Mouse (Mus musculus): ENCODE measurements at regions not wholly inside any gene's neighbourhood (a gene's known extent, or its start where the extent isn't known, plus 50 kb on each side); places are given as distances from the start of the nearest gene placed in this dataset.
A peak's percentile ranks its signal among the peaks of the same experiment; 100 is the strongest.

DNA sequence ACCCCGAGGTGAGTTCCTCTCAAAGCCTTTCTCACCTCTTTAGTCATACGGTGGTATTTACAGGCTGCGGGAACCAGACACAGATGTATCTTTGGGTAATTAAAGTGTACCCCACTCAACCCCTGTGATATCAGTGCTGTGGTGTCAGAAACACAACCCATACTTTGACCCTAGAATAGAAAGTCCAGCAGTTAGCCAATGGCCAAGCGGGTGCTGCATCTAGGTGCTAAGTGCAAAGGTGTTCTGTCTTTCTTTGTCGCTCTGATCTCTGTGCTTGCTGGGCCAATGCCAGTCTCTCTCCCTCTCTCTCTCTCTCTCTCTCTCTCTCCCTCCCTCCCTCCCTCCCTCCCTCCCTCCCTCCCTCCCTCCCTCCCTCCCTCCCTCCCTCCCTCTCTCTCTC is 107.6 kb downstream of the Cxcl12 start:
- peaks cover 24% of the 10 kb centered on the region for H3K4me1 ChIP-seq (ENCODE audit: insufficient read depth, low read length)
- 89% methylated on average over 5 of the region's 5 CpGs for WGBS
- no peak overlapping the region for H3K9ac ChIP-seq (replicated peaks; ENCODE audit: low read length)
- H3K36me3 ChIP-seq (ENCODE audit: insufficient read depth, low read length), result no peaks in the 10 kb centered on the region
- no peak overlapping the region for H3K4me3 ChIP-seq (ENCODE audit: low read length)
- no peak for ATAC-seq (ENCODE audit: low FRiP score, low TSS enrichment)
- H3K27me3 ChIP-seq (ENCODE audit: insufficient read depth, low read length), result no peaks in the 10 kb centered on the region
- no peak overlapping the region for H3K27ac ChIP-seq (ENCODE audit: low read length)
- no peaks in the 10 kb centered on the region for H3K9me3 ChIP-seq (ENCODE audit: low read length)
- H3K4me2 ChIP-seq (replicated peaks; ENCODE audit: low read depth, low read length), result no peak overlapping the region

DNA sequence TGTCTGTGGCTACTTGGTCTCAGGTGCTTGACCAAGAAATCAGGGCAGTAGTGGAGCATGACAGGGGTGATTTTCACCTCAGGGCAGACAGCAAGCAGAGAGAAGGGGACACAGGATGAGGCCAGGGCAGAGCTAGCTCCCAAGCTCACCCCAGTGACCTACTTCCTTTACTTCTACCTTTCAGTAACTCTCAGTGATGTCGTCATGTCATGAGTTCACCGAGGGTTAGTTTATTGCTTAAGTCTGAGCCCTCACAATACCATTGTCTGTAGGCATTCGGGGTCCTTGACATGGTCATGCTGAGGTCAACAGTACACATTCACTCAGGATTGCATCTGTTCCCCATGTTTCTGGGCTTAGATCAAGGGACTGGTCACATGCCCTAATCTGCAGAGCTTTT is 108.5 kb downstream of the Cxcl12 start:
- no peak overlapping the region for H3K9ac ChIP-seq (replicated peaks; ENCODE audit: low read length)
- ATAC-seq (ENCODE audit: low FRiP score, low TSS enrichment), result no peak
- WGBS, result 59% methylated on average over 3 of the region's 3 CpGs
- H3K4me3 ChIP-seq (ENCODE audit: low read length), result no peak overlapping the region
- peaks cover 15% of the 10 kb centered on the region for H3K4me1 ChIP-seq (ENCODE audit: insufficient read depth, low read length)
- no peaks in the 10 kb centered on the region for H3K27me3 ChIP-seq (ENCODE audit: insufficient read depth, low read length)
- H3K4me2 ChIP-seq (replicated peaks; ENCODE audit: low read depth, low read length), result no peak overlapping the region
- H3K27ac ChIP-seq (ENCODE audit: low read length), result no peak overlapping the region
- H3K9me3 ChIP-seq (ENCODE audit: low read length), result no peaks in the 10 kb centered on the region
- no peaks in the 10 kb centered on the region for H3K36me3 ChIP-seq (ENCODE audit: insufficient read depth, low read length)

DNA sequence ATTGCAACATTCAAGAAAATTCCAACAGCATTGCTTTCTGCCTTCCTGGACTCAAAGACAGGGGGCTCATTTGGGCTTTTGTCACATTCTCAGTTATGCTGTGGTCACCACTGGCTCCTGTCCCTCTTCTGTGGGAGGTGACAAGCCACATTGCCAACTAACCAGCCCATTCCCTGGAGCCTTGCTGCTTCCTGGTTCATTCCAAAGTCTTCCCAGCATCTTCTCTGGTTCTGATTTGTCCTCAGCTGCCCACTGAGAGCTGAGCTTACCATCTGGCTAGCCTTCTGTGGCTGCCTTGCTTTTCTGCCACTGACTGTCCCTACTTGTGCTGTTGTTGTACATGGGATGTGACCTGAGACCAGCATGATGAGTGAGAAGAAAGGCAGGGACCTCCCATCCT is 111.0 kb downstream of the Cxcl12 start:
- H3K4me1 ChIP-seq (ENCODE audit: insufficient read depth, low read length), result 0 out of 2 replicates have a peak, but pooled peaks cover 3% of the 10 kb centered on the region
- no peak overlapping the region for H3K4me2 ChIP-seq (replicated peaks; ENCODE audit: low read depth, low read length)
- H3K9me3 ChIP-seq (ENCODE audit: low read length), result no peaks in the 10 kb centered on the region
- no peak overlapping the region for H3K27ac ChIP-seq (ENCODE audit: low read length)
- H3K4me3 ChIP-seq (ENCODE audit: low read length), result no peak overlapping the region
- H3K9ac ChIP-seq (replicated peaks; ENCODE audit: low read length), result no peak overlapping the region
- H3K36me3 ChIP-seq (ENCODE audit: insufficient read depth, low read length), result no peaks in the 10 kb centered on the region
- ATAC-seq (ENCODE audit: low FRiP score, low TSS enrichment), result no peak
- no peaks in the 10 kb centered on the region for H3K27me3 ChIP-seq (ENCODE audit: insufficient read depth, low read length)

DNA sequence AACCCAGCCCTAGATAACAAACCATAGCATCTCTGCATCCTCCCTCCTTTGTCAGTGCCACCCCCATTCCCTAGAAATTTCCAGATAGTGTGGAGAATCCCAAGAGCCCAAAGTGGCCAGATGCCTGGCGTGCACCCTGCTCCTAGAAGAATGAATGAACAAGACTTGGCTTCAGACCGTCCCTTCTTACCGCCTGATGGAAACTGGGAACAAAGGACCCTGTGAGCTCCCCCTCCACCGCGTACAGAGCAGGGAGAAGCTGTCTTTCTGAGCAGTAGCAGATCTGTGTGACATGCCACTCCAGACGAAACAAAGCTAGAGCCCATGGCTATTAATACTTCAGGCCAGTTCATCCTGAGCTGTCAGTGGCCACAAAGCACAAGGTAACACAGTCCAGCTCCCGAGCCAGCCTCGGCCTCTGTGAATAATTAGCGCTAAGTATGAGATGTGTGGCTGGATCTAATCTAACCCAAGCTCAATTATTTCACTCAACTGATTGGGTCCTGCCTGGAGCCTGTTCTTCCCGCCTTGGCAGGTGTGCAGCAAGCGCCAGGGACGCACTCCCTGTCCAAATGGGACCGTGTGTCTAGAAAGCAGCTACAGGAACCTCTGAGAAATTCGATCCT is 111.6 kb downstream of the Cxcl12 start:
- Histone ChIP-seq H3K9me3 (ENCODE audit: low read length) (no peaks in the 10 kb centered on the region), H3K4me3 (ENCODE audit: low read length) (no peak overlapping the region), H3K36me3 (ENCODE audit: insufficient read depth, low read length) (no peaks in the 10 kb centered on the region), H3K4me1 (ENCODE audit: insufficient read depth, low read length) (0 out of 2 replicates have a peak, but pooled peaks cover 3% of the 10 kb centered on the region), H3K27me3 (ENCODE audit: insufficient read depth, low read length) (no peaks in the 10 kb centered on the region), H3K4me2 (replicated peaks; ENCODE audit: low read depth, low read length) (no peak overlapping the region), H3K27ac (ENCODE audit: low read length) (no peak overlapping the region), H3K9ac (replicated peaks; ENCODE audit: low read length) (no peak overlapping the region)
- 44% methylated on average over 14 of the region's 14 CpGs for WGBS
- no peak for ATAC-seq (ENCODE audit: low FRiP score, low TSS enrichment)

DNA sequence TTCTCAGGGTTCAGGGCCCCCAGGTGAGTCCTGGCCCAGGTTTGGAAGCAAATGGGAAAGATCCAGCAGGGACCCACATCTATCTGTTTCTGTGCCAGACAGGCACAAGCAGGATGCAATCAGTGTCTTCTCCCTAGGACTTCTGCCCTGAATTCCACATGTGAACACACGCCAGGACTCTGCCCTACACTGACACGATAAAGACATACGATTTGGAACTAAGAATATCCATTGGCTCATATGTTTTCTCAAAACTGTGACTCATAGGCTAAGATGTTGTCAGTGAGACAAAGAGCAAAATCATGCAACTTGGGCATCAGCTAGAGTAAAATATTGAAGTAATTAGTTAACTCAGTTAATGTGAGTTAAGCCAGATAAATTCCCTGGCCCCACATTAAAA is 112.6 kb downstream of the Cxcl12 start:
- WGBS, result 84% methylated on average over 3 of the region's 3 CpGs
- 0 out of 2 replicates have a peak, but pooled peaks cover 3% of the 10 kb centered on the region for H3K4me1 ChIP-seq (ENCODE audit: insufficient read depth, low read length)

DNA sequence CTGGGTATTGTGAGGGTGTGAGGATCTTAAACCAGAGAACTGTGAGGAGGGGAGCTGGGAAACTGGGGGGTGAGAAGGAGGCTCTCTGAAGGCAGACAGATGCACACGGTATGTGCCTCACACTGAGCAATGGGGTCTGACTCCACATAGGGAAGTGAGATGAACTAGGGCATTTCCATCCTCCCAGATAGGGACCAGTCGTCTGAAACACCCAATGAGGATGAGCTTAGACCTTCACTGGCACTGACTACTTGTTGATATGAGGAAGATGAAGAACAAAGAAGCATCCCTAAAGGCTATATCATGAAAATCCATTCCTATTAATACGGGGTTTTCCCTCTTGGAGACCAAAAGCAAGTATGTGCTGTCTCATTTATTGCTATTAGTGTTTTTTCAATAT is 115.3 kb downstream of the Cxcl12 start:
- Histone ChIP-seq H3K4me1 (ENCODE audit: insufficient read depth, low read length) (0 out of 2 replicates have a peak, but pooled peaks cover 3% of the 10 kb centered on the region), H3K27me3 (ENCODE audit: insufficient read depth, low read length) (no peaks in the 10 kb centered on the region), H3K36me3 (ENCODE audit: insufficient read depth, low read length) (no peaks in the 10 kb centered on the region), H3K9me3 (ENCODE audit: low read length) (no peaks in the 10 kb centered on the region), H3K4me2 (replicated peaks; ENCODE audit: low read depth, low read length) (no peak overlapping the region), H3K9ac (replicated peaks; ENCODE audit: low read length) (no peak overlapping the region), H3K4me3 (ENCODE audit: low read length) (no peak overlapping the region), H3K27ac (ENCODE audit: low read length) (no peak overlapping the region)
- no peak for ATAC-seq (ENCODE audit: low FRiP score, low TSS enrichment)
- 77% methylated on average over 3 of the region's 3 CpGs for WGBS

More for the DNA sequence above, 112.6 kb downstream of the Cxcl12 start:
- Histone ChIP-seq H3K4me3 (ENCODE audit: low read length) (no peak overlapping the region), H3K9ac (replicated peaks; ENCODE audit: low read length) (no peak overlapping the region), H3K27me3 (ENCODE audit: insufficient read depth, low read length) (no peaks in the 10 kb centered on the region), H3K4me2 (replicated peaks; ENCODE audit: low read depth, low read length) (no peak overlapping the region), H3K27ac (ENCODE audit: low read length) (no peak overlapping the region), H3K9me3 (ENCODE audit: low read length) (no peaks in the 10 kb centered on the region), H3K36me3 (ENCODE audit: insufficient read depth, low read length) (no peaks in the 10 kb centered on the region)
- ATAC-seq (ENCODE audit: low FRiP score, low TSS enrichment), result no peak

DNA sequence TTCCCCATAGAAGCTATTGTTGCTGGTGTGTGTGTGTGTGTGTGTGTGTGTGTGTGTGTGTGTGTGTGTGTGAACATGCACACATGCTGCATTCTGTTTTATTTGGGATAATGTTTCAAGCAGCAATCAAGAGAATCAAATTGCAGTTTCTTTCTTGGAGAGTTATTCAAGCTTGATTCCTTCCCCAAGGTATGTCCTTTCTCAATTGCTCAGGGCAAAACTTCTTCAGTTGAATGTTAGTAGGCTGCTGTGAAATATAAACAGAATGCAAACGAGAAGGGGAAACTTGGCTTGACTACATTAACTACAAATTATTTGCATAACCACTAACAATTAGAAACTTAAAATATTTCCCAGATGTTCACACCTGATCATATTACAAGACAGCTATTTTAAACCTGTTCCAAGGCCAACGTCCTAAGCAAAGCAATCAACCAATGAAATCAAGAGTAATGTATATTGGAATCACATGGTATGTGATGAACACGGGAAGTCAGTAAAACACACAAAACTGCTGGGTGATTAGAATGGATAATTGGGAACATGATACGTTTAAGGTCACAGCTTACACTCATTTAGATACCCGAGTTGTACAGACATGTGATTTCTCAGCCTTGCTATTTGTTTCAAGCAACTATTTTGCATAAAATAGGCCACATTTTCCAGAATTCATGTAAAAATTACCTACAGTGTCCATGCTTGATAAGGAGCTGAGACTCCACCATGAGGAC is 116.2 kb downstream of the Cxcl12 start:
- WGBS, result 42% methylated on average over 5 of the region's 5 CpGs

DNA sequence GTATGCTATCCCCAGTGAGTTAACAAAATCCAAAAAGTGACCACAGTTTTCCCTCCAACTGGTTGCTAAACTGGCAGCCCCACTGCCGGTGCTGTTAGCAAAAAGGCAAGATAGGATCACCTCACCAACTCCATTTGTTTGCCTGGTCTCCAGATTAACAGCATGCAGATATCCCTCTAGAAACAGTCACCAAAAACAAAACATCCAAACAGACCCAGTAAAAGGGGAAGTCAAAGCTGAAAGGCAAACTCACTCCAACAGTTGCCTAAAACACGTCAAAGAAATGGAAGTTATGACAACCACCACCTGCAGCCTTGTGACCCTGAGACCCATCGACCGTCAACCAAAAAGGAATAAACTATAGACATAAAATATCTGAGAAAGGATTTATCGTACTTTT is 119.1 kb downstream of the Cxcl12 start:
- 85% methylated on average over 5 of the region's 5 CpGs for WGBS
- Histone ChIP-seq H3K27ac (ENCODE audit: low read length) (no peak overlapping the region), H3K9ac (replicated peaks; ENCODE audit: low read length) (no peak overlapping the region), H3K9me3 (ENCODE audit: low read length) (no peaks in the 10 kb centered on the region), H3K4me1 (ENCODE audit: insufficient read depth, low read length) (no peaks in the 10 kb centered on the region), H3K27me3 (ENCODE audit: insufficient read depth, low read length) (no peaks in the 10 kb centered on the region), H3K36me3 (ENCODE audit: insufficient read depth, low read length) (no peaks in the 10 kb centered on the region), H3K4me2 (replicated peaks; ENCODE audit: low read depth, low read length) (no peak overlapping the region), H3K4me3 (ENCODE audit: low read length) (no peak overlapping the region)
- no peak for ATAC-seq (ENCODE audit: low FRiP score, low TSS enrichment)

More for the DNA sequence above, 116.2 kb downstream of the Cxcl12 start:
- Histone ChIP-seq H3K4me3 (ENCODE audit: low read length) (no peak overlapping the region), H3K4me2 (replicated peaks; ENCODE audit: low read depth, low read length) (no peak overlapping the region), H3K36me3 (ENCODE audit: insufficient read depth, low read length) (no peaks in the 10 kb centered on the region), H3K27me3 (ENCODE audit: insufficient read depth, low read length) (no peaks in the 10 kb centered on the region), H3K4me1 (ENCODE audit: insufficient read depth, low read length) (0 out of 2 replicates have a peak, but pooled peaks cover 3% of the 10 kb centered on the region), H3K9me3 (ENCODE audit: low read length) (no peaks in the 10 kb centered on the region), H3K9ac (replicated peaks; ENCODE audit: low read length) (no peak overlapping the region), H3K27ac (ENCODE audit: low read length) (no peak overlapping the region)
- no peak for ATAC-seq (ENCODE audit: low FRiP score, low TSS enrichment)

DNA sequence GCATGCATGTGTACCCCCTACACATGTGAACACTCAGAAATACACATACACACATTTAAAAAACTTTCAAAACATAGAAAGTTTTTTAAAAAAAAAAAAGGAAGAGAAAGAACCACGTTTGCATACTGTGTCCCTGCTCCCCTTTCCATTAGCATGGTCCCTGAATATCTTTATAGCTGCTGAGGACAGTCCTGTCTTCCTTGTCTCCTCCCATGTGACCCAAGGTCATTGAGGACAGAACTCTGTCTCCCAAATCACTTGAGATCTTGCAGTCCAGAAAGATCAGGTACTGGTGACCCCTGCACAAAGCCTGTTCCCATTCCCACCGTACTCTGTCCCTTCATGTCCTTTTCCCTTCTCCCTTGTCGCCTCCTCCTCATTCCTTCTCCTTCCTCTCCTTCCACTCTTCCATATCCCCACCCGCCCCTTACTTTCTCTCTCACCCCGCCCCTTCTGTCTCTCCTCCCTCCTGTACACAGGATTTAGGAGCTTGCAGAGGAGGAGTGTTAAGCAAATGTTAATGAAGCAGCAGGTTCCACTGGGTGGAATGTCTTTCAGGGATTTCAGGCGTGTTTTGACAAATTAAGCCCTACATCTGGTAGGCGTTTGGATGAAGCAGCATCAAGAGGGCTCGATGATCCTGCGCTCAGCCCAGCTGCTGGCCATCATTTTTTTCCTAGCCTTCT is 125.6 kb downstream of the Cxcl12 start:
- H3K9ac ChIP-seq (replicated peaks; ENCODE audit: low read length), result no peak overlapping the region
- no peak overlapping the region for H3K27ac ChIP-seq (ENCODE audit: low read length)
- H3K36me3 ChIP-seq (ENCODE audit: insufficient read depth, low read length), result no peaks in the 10 kb centered on the region
- no peak overlapping the region for H3K4me2 ChIP-seq (replicated peaks; ENCODE audit: low read depth, low read length)
- peak; percentile 85 for ATAC-seq (ENCODE audit: low FRiP score, low TSS enrichment)
- H3K4me1 ChIP-seq (ENCODE audit: insufficient read depth, low read length), result 0 out of 2 replicates have a peak, but pooled peaks cover 6% of the 10 kb centered on the region
- WGBS, result 25% methylated on average over 9 of the region's 9 CpGs
- no peak overlapping the region for H3K4me3 ChIP-seq (ENCODE audit: low read length)
- H3K9me3 ChIP-seq (ENCODE audit: low read length), result no peaks in the 10 kb centered on the region
- H3K27me3 ChIP-seq (ENCODE audit: insufficient read depth, low read length), result no peaks in the 10 kb centered on the region

DNA sequence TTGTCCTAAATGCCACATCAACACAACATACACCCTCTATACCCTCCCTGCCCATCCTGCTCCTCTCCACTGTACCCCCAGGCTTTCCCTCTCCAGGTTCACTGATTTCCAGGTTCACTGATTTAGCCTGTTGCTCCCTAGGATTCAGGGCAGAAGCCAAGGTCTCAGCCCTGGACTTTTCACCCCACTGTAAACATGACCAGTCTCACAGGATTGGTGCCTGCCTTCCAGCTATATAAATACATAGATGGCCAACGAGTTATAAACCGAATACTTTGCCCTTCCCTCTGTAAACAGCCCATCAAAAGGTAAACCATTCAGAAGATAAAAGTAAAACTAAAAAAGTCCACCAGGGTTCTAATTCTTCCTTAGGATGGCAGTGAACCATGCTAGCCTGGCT is 129.6 kb downstream of the Cxcl12 start:
- 94% methylated on average over 2 of the region's 2 CpGs for WGBS
- ATAC-seq (ENCODE audit: low FRiP score, low TSS enrichment), result no peak
- Histone ChIP-seq H3K36me3 (ENCODE audit: insufficient read depth, low read length) (no peaks in the 10 kb centered on the region), H3K27ac (ENCODE audit: low read length) (no peak overlapping the region), H3K27me3 (ENCODE audit: insufficient read depth, low read length) (no peaks in the 10 kb centered on the region), H3K4me3 (ENCODE audit: low read length) (no peak overlapping the region), H3K9ac (replicated peaks; ENCODE audit: low read length) (no peak overlapping the region), H3K9me3 (ENCODE audit: low read length) (no peaks in the 10 kb centered on the region), H3K4me1 (ENCODE audit: insufficient read depth, low read length) (0 out of 2 replicates have a peak, but pooled peaks cover 6% of the 10 kb centered on the region), H3K4me2 (replicated peaks; ENCODE audit: low read depth, low read length) (no peak overlapping the region)
